Mouse (Mus musculus): Measurements from ENCODE around the gene Gm12253.

The Gm12253 gene

GRCm38 (mm10) chr11:58432259-58432658, at the start of gene Gm12253:
Gm12253 (plus strand) TSS chr11:58432559.
- no peak for DNase-seq

DNA sequence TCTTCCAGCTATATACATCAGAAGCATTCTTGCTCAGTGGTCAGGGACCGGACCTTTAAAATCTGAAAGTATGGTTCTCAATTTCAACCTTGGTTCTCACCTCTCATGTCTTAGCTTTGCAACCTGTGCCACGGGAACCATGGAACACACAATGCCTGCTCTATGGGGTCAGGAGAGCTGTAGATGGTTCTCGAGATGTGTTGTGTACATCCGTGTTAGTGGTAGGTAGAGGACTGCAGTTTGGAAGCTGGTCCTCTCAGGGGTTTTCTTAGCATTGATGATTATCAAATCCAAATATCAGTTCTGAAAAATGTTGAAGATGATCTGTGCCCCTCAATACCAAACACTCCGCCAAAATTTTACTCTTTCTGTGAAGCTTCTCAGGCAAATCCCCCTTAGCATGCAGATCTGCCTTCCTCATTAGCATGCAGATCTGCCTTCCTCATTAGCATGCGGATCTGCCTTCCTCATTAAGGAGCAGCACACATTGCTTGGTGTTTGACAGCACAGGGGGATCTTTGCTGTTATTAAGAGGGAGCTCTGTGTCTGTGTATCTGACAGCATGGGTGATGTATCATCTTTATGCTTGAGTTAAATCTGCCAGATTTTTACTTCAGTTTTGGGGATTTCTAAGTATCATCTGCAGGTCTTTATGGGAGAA, 32.2 kb upstream of the Gm12253 start:
- no peak for DNase-seq

DNA sequence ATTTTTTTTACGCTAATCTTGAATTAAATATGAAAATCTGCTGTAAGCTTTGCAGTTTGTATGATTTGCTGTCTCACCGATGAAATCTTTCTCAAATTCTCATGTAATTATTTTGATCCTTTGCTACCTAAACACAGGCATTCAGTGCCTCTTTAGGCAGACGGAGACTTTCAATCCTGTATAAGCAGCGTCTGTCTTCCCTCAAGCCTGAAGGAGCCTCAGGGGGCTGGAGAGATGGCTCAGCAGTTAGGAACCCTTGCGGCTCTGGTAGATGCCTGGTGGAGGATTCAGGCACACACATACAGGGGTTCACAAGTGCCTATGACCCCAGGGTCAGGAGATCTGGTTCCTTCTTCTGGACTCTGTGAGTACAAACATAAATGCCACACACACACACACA, 31.7 kb upstream of the Gm12253 start:
- DNase-seq = no peak

DNA sequence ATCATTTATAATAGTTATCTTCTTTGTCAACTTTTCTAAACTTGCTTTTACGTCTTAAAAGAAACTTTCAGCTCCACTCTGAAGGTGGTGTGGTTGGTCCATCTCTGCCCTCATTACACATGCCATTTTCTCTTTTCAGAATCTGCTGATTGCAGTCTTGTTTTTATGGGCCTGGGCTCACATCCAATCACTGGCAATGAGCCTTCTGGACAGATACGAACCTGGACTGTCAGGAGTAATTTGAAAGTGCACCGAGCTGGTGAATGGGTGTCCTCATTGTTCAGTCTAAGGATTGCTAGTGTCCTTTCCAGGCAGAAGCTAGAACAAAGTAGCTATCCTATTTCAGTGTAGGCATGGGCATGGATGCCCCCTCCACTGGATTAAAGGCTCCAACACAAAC, 24.3 kb upstream of the Gm12253 start:
- DNase-seq = no peak

DNA sequence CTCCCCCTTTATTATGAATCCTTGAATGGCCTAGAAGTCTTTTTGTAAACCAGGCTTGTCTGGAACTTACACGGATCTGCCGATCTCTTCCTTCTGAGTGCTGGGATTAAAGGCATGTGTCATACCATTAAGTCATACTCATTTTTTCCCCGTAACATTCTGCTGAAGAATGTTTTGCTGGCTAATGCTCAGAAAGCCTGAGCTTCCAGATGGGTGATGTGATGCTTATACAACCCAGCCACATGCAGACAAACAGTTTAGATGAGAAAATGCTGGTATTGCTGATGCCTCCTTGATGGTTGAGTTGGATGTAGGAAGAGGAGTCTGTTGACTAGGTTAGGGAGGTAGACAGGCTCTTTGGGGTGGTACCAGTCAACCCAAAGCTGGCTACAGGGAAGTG, 14.0 kb upstream of the Gm12253 start:
- no peak for DNase-seq

DNA sequence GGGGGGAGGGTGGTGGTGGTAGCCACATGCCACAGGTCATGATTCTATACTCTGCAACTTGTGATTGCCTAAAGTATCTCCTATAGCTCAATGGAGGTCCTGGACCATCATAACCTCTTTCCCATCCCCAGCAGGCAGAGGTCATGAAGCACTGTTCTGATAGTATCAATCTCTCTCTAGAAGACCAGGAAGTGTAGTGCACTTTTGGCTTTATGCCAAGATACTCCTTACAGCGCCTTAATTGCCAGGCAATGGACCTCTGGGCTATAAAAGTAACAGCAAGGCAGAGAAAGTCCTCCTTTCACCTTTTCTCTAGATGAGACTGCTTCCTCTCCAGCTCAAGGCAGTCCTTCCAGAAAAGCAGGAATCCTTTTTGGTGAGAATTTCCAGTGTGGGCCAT, 11.5 kb upstream of the Gm12253 start, which contains the start of gene 1810065E05Rik:
TSS of gene 1810065E05Rik (plus strand) at position 297 of the 400 bp plus-strand sequence.
- no peak for DNase-seq

DNA sequence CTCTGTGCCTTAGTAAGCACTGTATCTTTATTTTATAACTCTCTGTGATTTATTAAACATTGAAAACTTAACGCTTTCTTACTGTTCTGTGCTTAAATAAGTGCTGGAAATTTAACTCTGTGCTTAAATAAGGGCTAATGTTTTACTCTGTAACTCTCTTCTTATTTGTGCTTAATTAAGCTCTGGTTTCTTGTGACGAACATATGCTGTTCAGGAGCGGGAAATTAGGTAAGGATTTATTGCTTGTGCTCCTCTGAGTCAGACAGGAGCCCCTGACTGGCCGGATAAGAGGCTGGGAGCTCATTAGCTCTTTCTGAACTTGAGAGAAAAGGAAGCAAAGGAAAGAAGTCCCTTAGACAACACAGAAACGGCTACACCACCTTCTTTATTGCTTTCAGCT, 5.5 kb downstream of the Gm12253 start:
- DNase-seq = no peak

GRCm38 (mm10) chr11:58452759-58453158, 20.4 kb downstream of the Gm12253 start, which contains the start of gene Lypd9:
Lypd9 (minus strand) TSS chr11:58452923.
- DNase-seq = no peak

DNA sequence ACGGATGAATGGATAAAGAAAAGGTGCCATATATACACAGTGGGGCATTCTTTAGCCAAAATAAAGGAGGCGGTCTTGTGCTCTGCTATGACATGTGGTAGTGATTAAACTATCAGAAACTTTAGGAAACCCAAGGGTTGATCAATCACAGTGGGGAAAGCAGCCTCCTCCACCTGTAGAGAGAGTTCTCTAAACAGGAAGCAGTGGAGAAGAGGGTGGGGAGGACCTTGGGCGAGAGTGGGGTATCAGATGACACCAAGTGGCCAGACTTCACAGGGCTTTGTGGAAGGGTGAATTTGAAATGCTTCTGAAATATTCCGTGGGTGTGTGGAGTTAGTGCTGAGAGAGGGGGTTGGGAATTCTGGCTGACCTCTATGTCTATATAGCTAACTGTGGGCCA, 21.2 kb downstream of the Gm12253 start:
- no peak for DNase-seq

- no peak for DNase-seq
Observed at GRCm38 (mm10) chr11:58462170-58462569, 29.8 kb downstream of the Gm12253 start, which contains the start of gene Olfr30. Olfr30 (minus strand) TSS chr11:58462270.

Data from B cell, adult 2 months (primary cell).